Mouse (Mus musculus) erythroblast, embryonic 14.5 days (primary cell): ENCODE measurements around the gene Necap1.

ENCODE experiments used
- GATA1 ChIP-seq: IDR thresholded peaks from 2 replicates; pipeline ENCODE4 v1.6.1; 2012; ENCODE audit warnings: low read length, inconsistent platforms, mixed read lengths
- TAL1 ChIP-seq: IDR thresholded peaks from 3 replicates; pipeline ENCODE4 v1.6.1; 2012; ENCODE audit warnings: low read length, inconsistent platforms, mixed read lengths

DNA sequence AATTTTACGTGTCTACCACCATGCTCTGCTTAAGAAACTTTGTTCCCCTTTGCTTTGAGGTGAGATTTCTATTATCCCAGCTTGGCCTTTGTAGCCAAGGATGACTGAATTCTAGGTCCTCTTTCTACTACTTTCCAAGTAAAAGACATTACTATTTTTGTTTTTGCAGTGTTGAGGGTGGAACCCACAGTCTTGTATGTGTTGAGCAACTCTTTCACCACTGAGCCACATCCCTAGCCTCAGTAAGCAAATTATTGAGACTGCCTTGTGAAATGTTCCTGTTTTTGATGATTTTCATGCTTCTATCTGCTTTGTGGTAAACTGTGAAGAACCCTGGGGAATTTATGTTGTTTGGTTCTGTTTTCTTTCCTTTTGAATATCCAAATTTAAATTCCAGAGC, 11.4 kb upstream of the Necap1 start:
- TF ChIP-seq GATA1 (no peak), TAL1 (no peak)
